Mouse (Mus musculus) ES-Bruce4 (cell line): Measurements from ENCODE around the gene Olfr69. TPM values are rescaled to one million over a fixed set of nuclear protein-coding genes. Genes with fewer than 3 reads are reported as not detected.
"Not testable (repeated sequence)": the region's sequence is repeated elsewhere in the genome, so short reads cannot be mapped to it uniquely, and the experiment has no call there.

Experiments used
- H3K27ac ChIP-seq: 2 replicates; pipeline ENCODE4 v1.5.1; 2012; ENCODE audit warnings: low read length, inconsistent platforms; ENCODE audit not compliant: insufficient read depth
- H3K27me3 ChIP-seq: 2 replicates; pipeline ENCODE4 v1.6.1; 2012; ENCODE audit warnings: mild to moderate bottlenecking, low read length, inconsistent platforms; ENCODE audit not compliant: control insufficient read depth, poor library complexity, insufficient read depth, severe bottlenecking
- H3K36me3 ChIP-seq: 2 replicates; pipeline ENCODE4 v1.6.1; 2012; ENCODE audit warnings: inconsistent platforms, mild to moderate bottlenecking, low read length, moderate library complexity; ENCODE audit not compliant: control insufficient read depth, poor library complexity, insufficient read depth, severe bottlenecking
- H3K4me1 ChIP-seq: one replicate; pipeline ENCODE4 v1.8.1; 2011; ENCODE audit warnings: low read length; ENCODE audit not compliant: control insufficient read depth, insufficient read depth
- H3K4me3 ChIP-seq: 2 replicates; pipeline ENCODE4 v1.5.1; 2011; ENCODE audit warnings: low read depth, mild to moderate bottlenecking, low read length
- H3K9ac ChIP-seq: 2 replicates; pipeline ENCODE4 v1.6.1; 2012; ENCODE audit warnings: low read depth, mild to moderate bottlenecking, inconsistent platforms; ENCODE audit not compliant: poor library complexity, severe bottlenecking
- H3K9me3 ChIP-seq: replicated peaks from 2 replicates; pipeline ENCODE4 v1.6.1; 2012; ENCODE audit warnings: mild to moderate bottlenecking, low read length, inconsistent platforms; ENCODE audit not compliant: control insufficient read depth, poor library complexity, insufficient read depth, severe bottlenecking
- CTCF ChIP-seq: IDR thresholded peaks from one replicate; pipeline ENCODE4 v1.8.1; 2011; ENCODE audit warnings: low read depth, low read length
- EP300 ChIP-seq: IDR thresholded peaks from 2 replicates; pipeline ENCODE4 v1.6.1; 2011; ENCODE audit warnings: low read depth, low read length; ENCODE audit not compliant: insufficient read depth
- POLR2A ChIP-seq: IDR thresholded peaks from one replicate; pipeline ENCODE4 v1.8.1; 2011; ENCODE audit warnings: low read length; ENCODE audit not compliant: insufficient read depth
- polyA plus RNA-seq: library from polyadenylated mRNA; stranded (reverse); fragments of >200 nt; gene quantifications from 2 replicates; pipeline ENCODE4 v1.2.4, GENCODE M21; 2011; ENCODE audit warnings: low read depth; ENCODE audit not compliant: missing spikeins, insufficient read depth, insufficient read length

Gene Olfr69
- polyA plus RNA-seq, 1 experiment, result not detected

DNA sequence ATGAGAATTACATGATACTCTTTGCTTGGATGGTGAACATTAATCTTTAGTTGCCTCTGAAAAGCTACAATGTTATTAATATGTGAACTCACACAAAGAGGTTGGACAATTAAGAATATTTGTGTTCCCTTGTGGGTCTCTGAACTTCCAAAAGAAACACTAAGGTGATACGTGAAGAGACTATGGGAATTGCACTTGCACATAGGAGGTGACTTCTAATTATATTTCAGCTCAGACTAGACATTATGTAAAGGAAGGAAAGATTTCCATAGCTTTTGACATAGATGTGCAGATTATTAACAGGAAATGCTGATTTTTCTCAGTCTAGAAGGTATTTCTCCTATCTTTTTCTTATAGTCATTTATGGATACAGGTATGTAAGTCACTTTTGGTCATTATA lies 41.3 kb downstream of the Olfr69 start, which contains the start of gene Olfr628:
Gene Olfr628 (plus strand): TSS at position 301 of the 400 bp plus-strand sequence.
- Histone ChIP-seq H3K27me3 (no peaks in the 10 kb centered on the region), H3K27ac (no peak within 1 kb of the TSS), H3K4me1 (no peaks in the 10 kb centered on the region), H3K36me3 (no peaks in the 10 kb centered on the region), H3K9ac (no peak within 1 kb of the TSS), H3K4me3 (no peak within 1 kb of the TSS), H3K9me3 (no peaks in the 10 kb centered on the region)
- TF ChIP-seq CTCF, result no peak
- TF ChIP-seq POLR2A, result no peak
- TF ChIP-seq EP300, result no peak

GRCm38 (mm10) chr7:103716398-103716797 lies 55.0 kb downstream of the Olfr69 start:
- H3K27me3 ChIP-seq, H3K27ac ChIP-seq, H3K4me1 ChIP-seq, H3K36me3 ChIP-seq, H3K9ac ChIP-seq, H3K4me3 ChIP-seq, H3K9me3 ChIP-seq: not testable (repeated sequence)

Other genes starting within 250 kb of the Olfr69 start
- gene Olfr612, start 228.9 kb downstream of the Olfr69 start, polyA plus RNA-seq, result not detected in 2 replicates
- gene Olfr613, start 223.5 kb downstream of the Olfr69 start, polyA plus RNA-seq, result not detected in 2 replicates
- not detected in 2 replicates for gene Olfr615, start 215.5 kb downstream of the Olfr69 start, polyA plus RNA-seq
- gene Olfr616, start 202.5 kb downstream of the Olfr69 start, polyA plus RNA-seq, result not detected in 2 replicates
- not detected in 2 replicates for gene Olfr617, start 198.5 kb downstream of the Olfr69 start, polyA plus RNA-seq
- not detected in 2 replicates for gene Olfr618, start 181.5 kb downstream of the Olfr69 start, polyA plus RNA-seq
- not detected in 2 replicates for gene Olfr619, start 171.0 kb downstream of the Olfr69 start, polyA plus RNA-seq
- not detected in 2 replicates for gene Olfr620, start 159.1 kb downstream of the Olfr69 start, polyA plus RNA-seq
- not detected in 2 replicates for gene Olfr622, start 128.9 kb downstream of the Olfr69 start, polyA plus RNA-seq
- not detected in 2 replicates for gene Olfr623, start 107.9 kb downstream of the Olfr69 start, polyA plus RNA-seq
- 0.13 TPM in 1 of 2 replicates, not detected in the other for gene Olfr624, start 100.4 kb downstream of the Olfr69 start, polyA plus RNA-seq
- not detected in 2 replicates for gene Olfr625-ps1, start 88.9 kb downstream of the Olfr69 start, polyA plus RNA-seq
- gene Olfr243, start 56.9 kb downstream of the Olfr69 start, polyA plus RNA-seq, result 0.16 TPM in 1 of 2 replicates, not detected in the other
- not detected in 2 replicates for gene Olfr628, start 41.2 kb downstream of the Olfr69 start, polyA plus RNA-seq
- not detected in 2 replicates for gene Olfr629, start 26.7 kb downstream of the Olfr69 start, polyA plus RNA-seq
- gene Olfr630, start 14.3 kb downstream of the Olfr69 start, polyA plus RNA-seq, result not detected in 2 replicates
- gene Olfr68, start 8.1 kb upstream of the Olfr69 start, polyA plus RNA-seq, result not detected in 2 replicates
- gene Olfr67, start 20.2 kb upstream of the Olfr69 start, polyA plus RNA-seq, result not detected in 2 replicates
- 1.2 and 2.2 TPM in 2 replicates for gene Hbb-bt, start 42.4 kb upstream of the Olfr69 start, polyA plus RNA-seq
- gene Hbb-bs, start 56.5 kb upstream of the Olfr69 start, polyA plus RNA-seq, result 3.5 TPM in 1 of 2 replicates, not detected in the other
- gene Hbb-bh2, start 68.9 kb upstream of the Olfr69 start, polyA plus RNA-seq, result not detected in 2 replicates
- gene Hbb-bh1, start 71.6 kb upstream of the Olfr69 start, polyA plus RNA-seq, result not detected in 2 replicates
- gene Hbb-y, start 81.6 kb upstream of the Olfr69 start, polyA plus RNA-seq, result 1.4 TPM in 1 of 2 replicates, not detected in the other
- not detected in 2 replicates for gene Olfr66, start 114.7 kb upstream of the Olfr69 start, polyA plus RNA-seq
- not detected in 2 replicates for gene Olfr64, start 122.9 kb upstream of the Olfr69 start, polyA plus RNA-seq
- not detected in 2 replicates for gene Olfr65, start 131.9 kb upstream of the Olfr69 start, polyA plus RNA-seq
- gene Olfr631, start 157.2 kb upstream of the Olfr69 start, polyA plus RNA-seq, result not detected in 2 replicates
- not detected in 2 replicates for gene Olfr632, start 162.8 kb upstream of the Olfr69 start, polyA plus RNA-seq
- not detected in 2 replicates for gene Olfr633, start 172.8 kb upstream of the Olfr69 start, polyA plus RNA-seq
- gene Olfr635, start 199.6 kb upstream of the Olfr69 start, polyA plus RNA-seq, result 0.08 and 0.13 TPM in 2 replicates
- not detected in 2 replicates for gene Olfr638, start 227.2 kb upstream of the Olfr69 start, polyA plus RNA-seq
- gene Olfr639, start 245.7 kb upstream of the Olfr69 start, polyA plus RNA-seq, result not detected in 2 replicates